Mouse (Mus musculus): ENCODE measurements around the gene Hoxa3. TPM values are rescaled to one million over a fixed set of nuclear protein-coding genes. Genes with fewer than 3 reads are reported as not detected.

Gene Hoxa3
- total and polyA plus RNA-seq, 3 experiments: 0.55 to 1.3 (median 0.76) TPM

- DNase-seq: peak; percentile 17 to 40
- intact Hi-C loops (cut with DNase I): no loop called here
- Histone ChIP-seq H3K27ac (no peak overlapping the region), H3K27me3 (ENCODE audit: control insufficient read depth, insufficient read depth, low read length) (peaks cover 54% of the 10 kb centered on the region), H3K4me3 (no peak overlapping the region), H3K79me2 (replicated peaks; ENCODE audit: control insufficient read depth, insufficient read depth, low read length) (no peaks in the 10 kb centered on the region), H3K36me3 (ENCODE audit: control insufficient read depth, insufficient read depth, low read length) (no peaks in the 10 kb centered on the region), H3K4me1 (ENCODE audit: control insufficient read depth, insufficient read depth, low read length) (no peaks in the 10 kb centered on the region; the same call in 1 of the 2 replicates), H3K9ac (ENCODE audit: low read depth, low read length) (no peak overlapping the region)
- WGBS: 5% methylated on average over 18 of the region's 18 CpGs
- TF ChIP-seq EP300 (IDR thresholded peaks at IDR 0.05; ENCODE audit: insufficient read depth, low read depth, low read length) (no peak), CTCF (IDR thresholded peaks at IDR 0.05) (no peak), POLR2A (IDR thresholded peaks at IDR 0.05; ENCODE audit: insufficient read depth, low read depth, low read length) (no peak)
These were observed 18.9 kb upstream of the Hoxa3 start for GRCm38 (mm10) chr6:52231885-52232567.

DNA sequence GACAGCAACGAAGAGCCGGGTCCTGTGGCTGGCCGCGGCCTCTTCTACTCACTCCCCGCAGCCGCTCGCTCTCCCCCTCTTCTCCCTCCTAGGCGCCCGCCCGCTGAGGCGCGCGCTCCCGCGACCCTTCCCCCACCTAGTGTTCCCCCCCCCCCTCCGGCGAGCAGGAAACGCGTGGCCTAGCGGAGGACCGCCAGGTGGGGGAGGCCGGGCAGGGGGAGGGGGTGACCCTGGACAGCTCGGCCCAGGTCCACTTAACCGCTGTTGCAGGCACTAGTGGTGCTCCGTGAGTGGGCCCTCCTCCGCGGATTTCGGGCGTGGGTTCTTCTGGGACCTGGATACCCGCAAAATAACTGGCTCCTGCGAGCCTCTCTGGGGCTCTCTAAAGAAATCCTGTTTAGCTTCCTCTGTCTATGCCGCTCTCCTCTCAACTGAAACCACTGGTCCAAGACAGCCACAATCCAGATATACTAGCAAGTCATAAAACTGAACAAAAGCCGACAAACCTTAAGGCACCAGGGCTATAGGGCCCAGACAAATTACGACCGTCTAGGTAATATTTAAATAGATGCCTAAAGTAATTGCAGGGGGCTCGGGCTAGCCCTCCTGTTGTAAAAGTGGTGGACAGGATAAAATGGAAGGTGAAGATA is 17.5 kb upstream of the Hoxa3 start, which contains the start of gene Hoxa9:
Hoxa9 (minus strand) TSS at position 574 of the 650 bp plus-strand sequence.
- intact Hi-C loops (cut with DNase I): no loop called here
- 3% methylated on average over 36 of the region's 36 CpGs for WGBS
- DNase-seq: peak in 1 of 2 experiments; percentile 23

GRCm38 (mm10) chr6:52229558-52230416 is 16.7 kb upstream of the Hoxa3 start:
- Histone ChIP-seq H3K27me3 (ENCODE audit: control insufficient read depth, insufficient read depth, low read length) (peaks cover 60% of the 10 kb centered on the region), H3K27ac (no peak overlapping the region), H3K4me3 (no peak overlapping the region), H3K4me1 (ENCODE audit: control insufficient read depth, insufficient read depth, low read length) (no peaks in the 10 kb centered on the region; the same call in 1 of the 2 replicates), H3K9ac (ENCODE audit: low read depth, low read length) (no peak overlapping the region), H3K36me3 (ENCODE audit: control insufficient read depth, insufficient read depth, low read length) (no peaks in the 10 kb centered on the region), H3K79me2 (replicated peaks; ENCODE audit: control insufficient read depth, insufficient read depth, low read length) (no peaks in the 10 kb centered on the region)
- intact Hi-C loops (cut with DNase I): no loop called here
- 6% methylated on average over 44 of the region's 44 CpGs for WGBS
- DNase-seq: no peak
- no peak for TF ChIP-seq EP300 (IDR thresholded peaks at IDR 0.05; ENCODE audit: insufficient read depth, low read depth, low read length)
- no peak for TF ChIP-seq POLR2A (IDR thresholded peaks at IDR 0.05; ENCODE audit: insufficient read depth, low read depth, low read length)
- TF ChIP-seq CTCF (IDR thresholded peaks at IDR 0.05): no peak

More for the DNA sequence above, 17.5 kb upstream of the Hoxa3 start, which contains the start of gene Hoxa9:
- TF ChIP-seq CTCF (IDR thresholded peaks at IDR 0.05) (no peak), EP300 (IDR thresholded peaks at IDR 0.05; ENCODE audit: insufficient read depth, low read depth, low read length) (no peak), POLR2A (IDR thresholded peaks at IDR 0.05; ENCODE audit: insufficient read depth, low read depth, low read length) (no peak)
- Histone ChIP-seq H3K4me3 (no peak within 1 kb of the TSS), H3K27me3 (ENCODE audit: control insufficient read depth, insufficient read depth, low read length) (peaks cover 59% of the 10 kb centered on the region), H3K36me3 (ENCODE audit: control insufficient read depth, insufficient read depth, low read length) (no peaks in the 10 kb centered on the region), H3K79me2 (replicated peaks; ENCODE audit: control insufficient read depth, insufficient read depth, low read length) (no peaks in the 10 kb centered on the region), H3K9ac (ENCODE audit: low read depth, low read length) (no peak within 1 kb of the TSS), H3K27ac (no peak within 1 kb of the TSS), H3K4me1 (ENCODE audit: control insufficient read depth, insufficient read depth, low read length) (no peaks in the 10 kb centered on the region; the same call in 1 of the 2 replicates)

GRCm38 (mm10) chr6:52228475-52229465 is 15.6 kb upstream of the Hoxa3 start:
- peak in 1 of 2 experiments; percentile 10 for DNase-seq
- H3K4me3 ChIP-seq: no peak overlapping the region
- H3K27ac ChIP-seq: no peak overlapping the region
- H3K79me2 ChIP-seq (replicated peaks; ENCODE audit: control insufficient read depth, insufficient read depth, low read length): no peaks in the 10 kb centered on the region
- no peak overlapping the region for H3K9ac ChIP-seq (ENCODE audit: low read depth, low read length)
- 5% methylated on average over 38 of the region's 38 CpGs for WGBS
- intact Hi-C loops (cut with DNase I): no loop called here
- no peak for TF ChIP-seq POLR2A (IDR thresholded peaks at IDR 0.05; ENCODE audit: insufficient read depth, low read depth, low read length)
- TF ChIP-seq EP300 (IDR thresholded peaks at IDR 0.05; ENCODE audit: insufficient read depth, low read depth, low read length): no peak
- TF ChIP-seq CTCF (IDR thresholded peaks at IDR 0.05): no peak
- no peaks in the 10 kb centered on the region for H3K36me3 ChIP-seq (ENCODE audit: control insufficient read depth, insufficient read depth, low read length)
- peaks cover 52% of the 10 kb centered on the region for H3K27me3 ChIP-seq (ENCODE audit: control insufficient read depth, insufficient read depth, low read length)
- no peaks in the 10 kb centered on the region; the same call in 1 of the 2 replicates for H3K4me1 ChIP-seq (ENCODE audit: control insufficient read depth, insufficient read depth, low read length)

Data from heart, adult 2 months (tissue).